Mouse (Mus musculus) megakaryocyte, embryonic 14.5 days (primary cell): ENCODE data around the gene Lgals3.

Experiments
- FLI1 ChIP-seq: IDR thresholded peaks from 2 replicates; pipeline ENCODE4 v1.6.1; 2012; ENCODE audit warnings: low read length, inconsistent platforms, mixed read lengths
- GATA1 ChIP-seq: IDR thresholded peaks from 3 replicates; pipeline ENCODE4 v1.6.1; 2012; ENCODE audit warnings: mixed read lengths, low read length, inconsistent platforms, borderline replicate concordance

GRCm38 (mm10) chr14:47393354-47394094 lies 26.0 kb downstream of the Lgals3 start:
- TF ChIP-seq FLI1 (no peak), GATA1 (no peak)
